Mouse (Mus musculus): Measurements from ENCODE around the gene Ybx2.
"Not testable (repeated sequence)": the region's sequence is repeated elsewhere in the genome, so short reads cannot be mapped to it uniquely, and the experiment has no call there.

Gene Ybx2

DNA sequence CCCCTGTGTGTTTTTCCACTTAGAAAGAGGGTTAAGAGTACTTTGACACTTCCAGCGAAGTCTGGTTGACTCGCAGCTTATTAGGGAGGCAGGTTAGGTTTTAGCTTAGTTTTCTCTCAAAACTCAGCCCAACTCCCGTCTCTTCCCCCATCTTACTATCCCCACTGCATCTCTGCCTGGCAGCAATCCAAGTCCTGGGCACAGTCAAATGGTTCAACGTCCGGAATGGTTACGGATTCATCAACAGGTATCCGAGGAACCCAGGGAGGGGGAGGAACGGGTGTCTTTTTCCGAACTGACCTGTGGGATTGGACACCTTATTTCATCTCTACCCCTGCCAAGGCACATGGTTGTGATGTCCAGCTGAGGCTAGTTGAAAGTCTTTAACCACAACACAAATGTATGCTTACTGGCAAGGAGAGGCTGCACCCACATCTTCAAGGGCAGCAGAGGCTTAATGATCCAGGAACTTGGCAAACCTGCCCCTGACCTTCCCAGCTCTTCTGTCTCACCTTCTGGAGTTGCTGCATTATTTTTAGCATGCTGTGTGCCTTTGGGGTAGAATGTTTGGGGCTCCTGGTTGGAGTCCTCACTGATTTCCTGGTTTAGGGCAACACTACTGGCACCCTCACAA, 1.2 kb downstream of the Ybx2 start:
- no peak for DNase-seq

DNA sequence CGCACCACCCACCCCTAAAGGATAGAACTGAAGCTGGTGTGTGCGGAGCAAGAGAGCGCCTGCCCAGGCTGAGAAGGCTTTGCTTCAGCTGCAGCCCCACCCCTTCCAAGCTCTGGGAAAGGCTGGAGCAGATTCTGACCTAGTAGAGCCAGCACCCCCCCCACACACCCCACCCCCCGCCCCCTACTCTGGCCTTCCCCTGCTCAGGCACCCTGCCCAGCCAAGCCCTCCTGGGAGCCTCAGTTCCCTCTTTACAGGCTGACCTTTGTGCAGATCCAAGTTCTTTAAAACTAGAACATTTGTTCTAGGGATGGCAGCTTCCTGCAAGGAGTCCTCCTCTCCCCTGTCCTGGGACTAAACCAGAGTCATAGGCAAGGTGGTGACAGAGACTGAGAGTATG, 1.8 kb downstream of the Ybx2 start:
- DNase-seq = no peak

DNA sequence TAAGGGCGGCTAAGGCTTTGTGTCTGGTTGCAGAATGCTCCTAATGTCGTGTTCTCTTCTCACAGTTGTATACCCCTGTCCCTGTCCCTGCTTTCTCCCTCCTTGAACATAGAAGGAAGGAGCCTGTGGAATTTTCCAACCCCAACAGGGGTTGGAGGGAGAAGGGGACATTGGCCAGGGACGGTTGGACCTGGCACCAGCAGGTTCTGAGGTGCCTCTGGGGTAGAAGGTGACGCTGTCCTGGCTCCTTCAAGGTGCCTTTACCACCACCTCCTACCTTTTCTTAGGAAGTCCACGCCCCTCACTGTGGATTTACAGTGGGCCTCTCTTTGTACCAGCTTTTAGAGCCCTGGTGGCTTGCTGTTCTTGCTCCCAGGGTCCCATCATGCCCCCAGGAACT, 2.2 kb downstream of the Ybx2 start:
- no peak for DNase-seq

DNA sequence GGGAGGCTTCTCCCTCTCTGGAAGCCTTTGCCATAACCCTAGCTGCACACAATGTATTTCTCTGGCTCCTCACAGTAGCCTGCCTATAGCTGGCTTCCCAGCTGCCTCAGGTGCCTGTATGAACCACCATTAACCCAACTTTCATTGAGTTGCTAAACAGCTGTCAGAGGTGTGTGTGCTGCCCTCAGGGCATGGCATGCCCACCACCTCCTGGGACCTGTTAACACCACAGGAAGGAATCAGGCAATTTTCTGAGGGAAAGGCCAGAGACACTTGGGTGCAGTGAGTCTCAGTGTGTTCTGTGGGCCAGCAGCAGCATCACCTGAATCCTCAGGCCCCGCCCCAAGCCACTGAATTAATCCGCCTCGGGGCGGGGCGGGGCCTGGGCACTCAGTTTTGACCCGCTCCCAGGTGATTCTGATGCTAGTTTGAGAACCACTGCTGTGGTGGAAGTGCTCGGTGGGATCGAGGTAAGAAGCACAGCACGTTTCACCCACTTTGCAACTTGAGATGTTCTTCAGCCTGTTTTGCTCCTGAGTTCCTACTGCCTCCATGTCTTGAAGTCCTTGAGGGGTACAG, 2.9 kb downstream of the Ybx2 start:
- no peak for DNase-seq

DNA sequence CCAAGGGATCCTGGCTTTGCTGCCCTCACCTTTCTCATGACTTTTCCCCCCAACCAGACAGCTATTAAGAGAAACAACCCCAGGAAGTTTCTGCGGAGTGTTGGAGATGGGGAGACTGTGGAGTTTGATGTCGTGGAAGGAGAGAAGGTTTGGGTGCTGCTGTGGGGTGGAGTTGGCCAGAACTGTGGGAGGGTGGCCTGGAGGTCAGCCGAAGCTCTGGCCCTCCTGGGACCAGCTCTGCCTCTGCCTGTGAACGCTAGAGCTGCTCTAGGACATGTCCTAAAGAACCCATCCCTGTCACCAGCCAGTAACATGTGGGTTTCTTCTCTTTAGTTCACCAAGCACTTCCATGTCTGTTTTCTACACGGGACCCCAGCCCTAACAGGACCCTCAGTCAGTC, 3.6 kb downstream of the Ybx2 start:
- DNase-seq = no peak

DNA sequence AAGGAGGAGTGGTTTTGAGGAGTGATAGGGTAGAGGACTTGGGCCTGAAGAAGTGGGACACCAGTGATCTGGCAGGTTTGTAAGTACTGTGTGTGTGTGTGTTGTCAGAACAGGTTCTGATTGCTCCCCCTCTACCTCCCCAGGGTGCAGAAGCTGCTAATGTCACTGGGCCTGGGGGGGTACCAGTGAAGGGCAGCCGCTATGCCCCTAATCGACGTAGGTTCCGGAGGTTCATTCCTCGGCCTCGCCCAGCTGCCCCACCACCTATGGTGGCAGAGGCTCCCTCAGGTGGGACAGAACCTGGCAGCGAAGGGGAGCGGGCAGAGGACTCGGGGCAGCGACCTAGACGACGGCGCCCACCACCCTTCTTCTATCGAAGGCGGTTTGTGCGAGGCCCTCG, 4.1 kb downstream of the Ybx2 start:
- no peak for DNase-seq

DNA sequence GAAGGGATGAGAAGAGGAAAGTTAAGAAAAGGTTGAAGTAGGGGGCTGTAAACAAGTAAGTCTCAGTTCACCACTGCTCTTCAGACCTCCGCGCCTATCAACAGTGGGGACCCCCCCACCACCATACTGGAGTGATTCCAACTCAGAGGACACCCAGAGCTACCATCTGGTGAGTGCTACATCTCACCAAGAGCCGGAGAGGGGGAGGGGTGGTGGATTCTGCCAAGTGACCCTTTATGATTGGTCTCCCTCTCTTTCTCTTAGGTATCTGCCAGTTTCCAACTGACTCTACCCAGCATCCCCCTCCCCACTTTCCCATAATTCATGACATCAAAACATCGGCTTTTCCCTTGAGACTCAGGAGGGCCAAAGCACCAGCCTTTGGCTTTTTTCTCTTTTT, 5.4 kb downstream of the Ybx2 start:
- DNase-seq = no peak

DNA sequence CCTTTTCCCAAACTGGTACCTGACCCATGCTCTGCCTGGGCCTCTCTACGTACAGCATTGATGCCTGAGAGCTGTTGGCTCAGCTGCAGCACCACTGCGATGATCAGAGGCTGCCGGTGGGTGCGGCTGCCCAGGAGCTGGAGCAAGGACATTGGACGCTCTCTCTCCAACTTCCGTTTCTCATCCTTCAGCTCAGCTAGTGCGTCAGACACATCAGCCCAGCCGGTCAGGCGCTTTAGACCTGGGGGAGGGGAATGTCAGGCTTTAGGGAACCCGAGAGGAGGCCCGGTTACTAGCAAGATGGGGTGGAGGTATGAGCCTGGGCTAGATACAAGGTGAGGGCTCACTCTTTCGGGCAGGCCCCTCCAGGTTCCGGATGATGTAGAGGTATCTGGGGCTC, 9.6 kb downstream of the Ybx2 start:
- peak; percentile 28 for DNase-seq

DNA sequence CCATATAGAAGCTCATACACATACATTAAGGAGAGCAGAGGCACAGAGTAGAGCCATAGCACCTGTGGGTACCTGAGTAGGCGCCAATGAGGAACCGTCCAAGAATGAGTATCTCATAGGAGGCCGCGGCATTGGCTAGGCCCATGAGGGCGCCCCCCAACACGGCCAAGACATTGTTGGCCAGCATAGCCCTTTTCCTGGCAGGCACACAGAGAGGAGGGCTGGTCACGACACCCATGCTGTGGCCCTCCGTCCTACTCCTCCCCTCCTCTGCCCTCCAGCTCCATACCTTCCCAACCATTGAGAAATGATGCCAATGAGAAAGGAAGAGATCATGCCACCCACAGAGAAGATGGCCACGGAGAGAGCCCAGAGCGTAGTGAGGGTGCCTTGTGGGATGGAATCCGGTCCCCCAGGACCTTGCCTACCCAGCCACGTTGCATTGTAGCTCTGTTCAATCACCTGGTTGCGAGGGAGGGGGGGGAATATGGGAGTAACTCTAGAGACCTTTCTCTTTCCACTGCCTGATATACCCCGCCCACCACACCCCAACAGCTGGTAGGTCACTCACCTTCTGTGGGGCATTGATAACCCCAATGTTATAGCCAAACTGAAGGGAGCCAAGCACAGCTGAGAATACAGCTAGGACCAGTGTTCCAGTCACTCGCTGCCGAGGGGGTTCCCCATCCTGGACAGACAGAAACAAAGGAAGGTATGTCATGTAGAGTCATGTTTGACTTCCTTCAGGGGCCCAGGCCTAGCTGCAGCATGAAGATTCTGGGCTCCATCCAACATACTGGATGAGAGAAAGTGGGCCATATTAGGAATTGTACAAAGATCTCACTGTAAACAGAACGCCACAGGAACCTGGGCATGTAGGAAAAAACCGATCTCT, 10.6 kb downstream of the Ybx2 start:
- DNase-seq = peak; percentile 89

DNA sequence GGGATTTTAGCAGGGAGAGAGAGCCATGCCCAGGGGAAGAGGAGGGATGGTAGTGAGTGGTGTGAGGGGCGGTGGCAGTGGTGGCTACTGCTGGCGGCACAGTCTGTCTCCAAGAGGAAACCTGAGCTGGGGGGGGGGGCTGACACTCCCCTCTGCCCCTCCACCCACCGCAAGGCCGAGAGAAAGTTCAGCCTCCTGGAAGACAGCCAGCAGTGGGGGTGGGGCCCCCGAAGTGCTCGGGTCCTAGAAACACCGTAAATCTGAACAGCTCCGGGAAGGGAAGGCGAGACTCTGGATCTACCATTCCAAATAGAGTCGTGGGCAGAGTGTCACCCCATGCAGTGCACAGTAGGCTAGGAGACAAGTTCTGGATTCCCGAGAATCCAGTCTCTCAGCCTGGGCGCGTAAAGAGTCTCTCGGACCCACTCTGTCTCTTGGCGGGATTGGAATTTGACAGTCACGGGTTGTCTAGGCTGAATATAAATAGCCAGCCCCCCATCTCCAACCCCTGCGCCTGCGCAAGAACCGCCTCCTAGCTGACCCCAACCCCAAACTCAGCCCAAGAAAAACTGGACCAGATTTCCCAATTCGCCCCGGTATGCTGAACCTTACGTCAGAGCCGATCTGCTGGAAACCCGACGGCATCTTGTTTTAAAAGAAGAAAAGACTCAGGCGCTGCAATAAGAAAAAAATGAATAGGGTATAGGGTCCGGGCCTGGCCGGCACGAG, 11.9 kb downstream of the Ybx2 start:
- peak; percentile 70 for DNase-seq

DNA sequence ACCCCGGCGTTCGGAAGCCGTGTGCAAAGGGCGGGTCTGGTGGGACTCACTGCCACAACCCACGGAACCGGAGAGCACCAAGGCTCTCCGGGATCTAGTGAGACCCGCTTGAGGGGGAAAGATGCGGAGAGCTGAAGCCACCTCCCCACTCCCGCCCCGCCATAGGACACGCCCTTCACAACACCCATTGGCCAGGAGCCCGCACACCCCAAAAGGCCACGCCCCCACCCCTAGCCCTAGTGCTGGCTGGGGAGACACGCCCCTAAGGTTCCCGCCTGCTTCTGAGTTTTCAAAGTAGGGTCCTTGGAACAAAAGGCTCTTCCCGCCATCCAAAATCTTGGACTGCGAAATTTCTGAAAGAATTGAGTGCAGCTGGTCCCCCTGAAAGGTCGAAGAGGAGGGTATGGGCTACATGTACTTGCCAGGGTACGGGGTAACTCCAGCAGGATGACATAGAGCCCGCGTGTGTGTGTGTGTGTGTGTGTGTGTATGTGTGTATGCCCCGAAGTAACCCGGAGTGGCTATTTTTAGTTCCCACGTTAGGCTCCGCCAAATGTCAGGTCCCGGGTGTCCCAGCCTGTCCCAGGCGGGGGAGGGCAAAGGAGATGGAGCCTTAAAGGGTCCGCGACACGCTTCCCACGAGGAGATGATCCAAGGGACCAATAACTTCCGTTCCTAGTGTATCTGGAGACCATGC, 12.6 kb downstream of the Ybx2 start, which contains the start of gene Slc2a4:
Slc2a4 (minus strand) TSS at position 123 of the 697 bp plus-strand sequence.
- peak; percentile 99 for DNase-seq

DNA sequence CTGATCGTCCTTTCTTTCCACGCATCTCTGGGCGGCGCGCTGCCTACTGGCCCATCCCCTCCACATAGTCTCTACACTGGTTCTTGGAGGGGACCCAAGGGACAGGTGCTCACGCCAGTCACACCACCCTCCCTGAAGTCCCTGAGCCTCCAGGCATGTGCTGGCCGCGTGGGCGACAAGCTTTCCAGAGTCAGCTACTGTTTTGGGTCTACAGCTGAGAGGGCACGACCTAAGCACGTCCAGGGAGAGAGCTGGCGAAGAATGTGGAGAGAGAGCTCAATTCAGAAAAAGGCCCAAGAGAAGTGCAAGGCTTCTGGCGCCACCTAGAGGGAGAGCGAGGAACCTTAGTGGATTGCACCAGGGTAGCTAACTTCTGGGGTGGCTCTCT, 13.2 kb downstream of the Ybx2 start:
- peak; percentile 90 for DNase-seq

DNA sequence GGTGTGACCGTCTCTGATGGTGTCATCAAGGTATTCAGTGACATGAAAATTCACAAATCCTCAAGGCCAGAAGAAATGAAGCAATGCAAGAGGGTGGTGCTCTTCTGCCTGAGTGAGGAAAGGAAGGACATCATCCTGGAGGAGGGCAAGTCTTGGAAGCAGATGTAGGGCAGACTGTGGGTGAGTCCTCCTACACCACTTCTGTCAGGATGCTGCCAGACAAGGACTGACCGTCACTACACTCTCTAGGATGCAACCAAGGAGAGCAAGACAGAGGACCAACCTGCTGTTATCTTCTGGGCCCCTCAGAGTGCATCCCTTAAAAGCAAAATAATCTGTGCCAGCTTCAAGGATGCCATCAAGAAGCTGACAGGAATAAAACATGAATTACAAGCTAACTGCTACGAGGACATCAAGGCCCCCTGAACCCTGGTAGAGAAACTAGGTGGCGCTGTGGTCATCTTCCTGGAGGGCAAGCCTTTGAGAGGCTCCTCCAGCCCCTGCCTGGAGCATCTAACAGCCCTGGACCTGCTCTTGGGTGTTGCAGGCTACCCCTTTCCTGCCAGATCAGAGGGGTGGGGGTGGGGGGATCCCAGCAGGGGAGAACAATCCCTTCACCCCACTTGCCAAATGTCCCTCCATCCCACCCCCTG, 15.3 kb downstream of the Ybx2 start:
- DNase-seq = peak; percentile 53

DNA sequence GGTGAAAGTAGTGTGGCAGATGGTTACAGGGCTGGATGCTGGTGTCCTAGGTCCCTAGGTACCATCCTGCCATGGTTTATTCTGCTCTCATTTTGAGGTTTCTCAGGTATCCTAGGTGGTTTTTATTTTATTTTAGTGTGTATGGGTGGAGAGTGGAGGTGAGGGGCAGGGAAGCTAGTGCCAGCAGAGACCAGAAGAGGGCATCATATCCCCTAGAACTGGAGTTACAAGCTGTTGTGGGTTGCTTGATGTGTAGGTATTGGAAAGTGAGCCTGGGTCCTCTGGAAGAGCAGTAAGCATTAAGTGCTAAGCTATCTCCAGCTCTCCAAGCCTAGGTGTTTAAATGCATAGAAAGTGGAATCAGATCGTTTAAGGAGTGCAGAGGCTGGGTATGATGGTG, 16.7 kb downstream of the Ybx2 start:
- DNase-seq = no peak

DNA sequence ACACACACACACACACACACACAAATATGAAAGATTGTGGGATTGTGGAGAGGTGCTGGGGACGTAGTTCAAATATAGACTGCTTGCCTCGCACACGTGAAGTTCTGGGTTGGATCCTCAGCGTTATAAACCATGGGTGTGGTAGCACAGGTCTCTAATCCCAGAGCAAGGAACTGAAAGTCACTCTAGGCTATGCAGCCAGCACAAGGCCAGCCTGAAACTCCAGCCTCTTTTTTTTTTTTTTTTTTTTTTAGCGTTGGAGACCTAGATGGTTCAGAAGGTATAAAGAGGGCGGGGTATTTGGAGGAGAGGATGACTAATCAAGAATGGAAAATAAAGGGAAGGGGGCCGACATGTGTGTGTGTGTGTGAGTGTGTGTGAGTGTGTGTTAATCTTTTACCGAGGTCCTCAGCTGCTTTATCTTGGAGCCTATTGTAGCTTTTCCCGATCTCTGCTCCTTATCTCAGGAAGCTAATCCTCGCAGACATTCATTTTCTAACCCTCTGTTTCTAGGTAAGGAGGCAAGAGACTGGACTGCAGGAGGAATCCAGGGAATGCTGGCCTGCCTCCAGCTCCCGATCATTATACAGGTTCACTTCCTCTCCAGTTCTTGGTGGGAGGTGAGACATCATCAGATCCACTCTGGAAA, 17.8 kb downstream of the Ybx2 start:
- no peak for DNase-seq

DNA sequence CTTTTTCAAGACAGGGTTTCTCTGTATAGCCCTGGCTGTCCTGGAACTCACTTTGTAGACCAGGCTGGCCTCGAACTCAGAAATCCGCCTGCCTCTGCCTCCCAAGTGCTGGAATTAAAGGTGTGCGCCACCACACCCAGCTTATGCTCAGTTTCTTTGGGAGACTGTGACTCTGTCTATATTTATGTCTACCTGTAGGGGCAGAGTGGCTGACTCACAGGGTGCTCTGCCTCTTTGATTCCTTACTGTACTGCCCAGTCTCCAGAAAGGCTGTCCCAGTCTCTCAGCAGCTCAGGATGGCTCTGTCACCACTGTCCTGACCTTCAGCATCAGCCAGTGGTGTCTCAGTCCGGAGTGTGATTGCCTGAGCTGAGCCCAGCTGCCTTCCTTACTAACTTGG, 20.0 kb downstream of the Ybx2 start:
- DNase-seq = not testable (repeated sequence)

DNA sequence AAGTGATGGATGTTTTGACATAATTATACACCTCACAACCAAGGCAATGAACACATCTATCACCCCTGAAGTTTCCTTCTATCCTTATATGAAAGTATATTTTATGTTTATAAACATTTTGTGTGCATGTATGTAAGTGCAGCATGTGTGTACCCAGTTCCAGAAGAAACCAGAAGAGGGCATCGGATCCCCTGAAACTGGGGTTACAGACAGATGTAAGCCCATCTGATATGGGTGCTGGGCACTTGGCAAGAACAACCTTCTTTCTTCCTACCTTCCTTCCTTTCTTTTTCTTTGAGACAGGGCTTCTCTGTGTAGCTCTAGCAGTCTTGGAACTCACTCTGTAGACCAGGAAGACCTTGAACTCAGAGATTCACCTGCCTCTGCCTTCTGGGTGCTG, 20.6 kb downstream of the Ybx2 start:
- DNase-seq = no peak

DNA sequence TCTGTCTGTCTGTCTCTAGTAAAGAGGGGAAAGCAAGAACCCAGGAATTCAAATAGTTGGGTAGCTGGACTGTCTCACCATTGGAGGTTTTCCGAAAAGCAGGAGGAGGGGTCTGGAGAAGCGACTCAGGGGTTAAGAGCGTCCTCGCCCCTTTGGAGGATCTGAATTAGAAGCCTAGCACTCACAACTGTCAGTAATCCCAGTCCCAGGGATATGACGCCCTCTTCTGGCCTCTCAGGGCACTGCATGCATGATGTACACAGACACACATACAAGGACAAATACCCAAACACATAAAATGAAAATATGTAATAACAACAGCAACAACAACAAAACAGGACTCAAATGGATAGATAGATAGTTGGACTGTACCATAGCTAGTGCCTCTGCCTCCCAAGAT, 25.0 kb downstream of the Ybx2 start:
- peak; percentile 49 for DNase-seq

DNA sequence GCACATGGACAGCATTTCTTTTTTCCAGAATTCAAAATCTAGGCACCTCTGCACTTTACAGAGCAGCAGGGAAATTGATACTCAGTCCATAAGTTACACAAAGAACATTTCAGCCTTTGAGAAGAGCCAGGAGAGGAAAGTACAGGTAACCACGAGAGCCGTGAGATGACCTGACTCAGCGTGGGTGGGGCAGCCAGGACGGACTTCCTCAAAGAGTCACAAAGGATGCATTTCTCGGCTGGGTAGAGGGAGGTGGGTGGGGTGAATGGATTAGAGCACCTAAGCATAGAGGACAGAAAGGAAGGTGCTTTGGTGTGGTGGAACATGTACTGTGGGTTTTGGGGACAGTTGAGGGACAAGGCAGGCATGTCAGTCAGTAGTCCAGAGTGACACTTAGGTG, 26.2 kb downstream of the Ybx2 start:
- DNase-seq = no peak

DNA sequence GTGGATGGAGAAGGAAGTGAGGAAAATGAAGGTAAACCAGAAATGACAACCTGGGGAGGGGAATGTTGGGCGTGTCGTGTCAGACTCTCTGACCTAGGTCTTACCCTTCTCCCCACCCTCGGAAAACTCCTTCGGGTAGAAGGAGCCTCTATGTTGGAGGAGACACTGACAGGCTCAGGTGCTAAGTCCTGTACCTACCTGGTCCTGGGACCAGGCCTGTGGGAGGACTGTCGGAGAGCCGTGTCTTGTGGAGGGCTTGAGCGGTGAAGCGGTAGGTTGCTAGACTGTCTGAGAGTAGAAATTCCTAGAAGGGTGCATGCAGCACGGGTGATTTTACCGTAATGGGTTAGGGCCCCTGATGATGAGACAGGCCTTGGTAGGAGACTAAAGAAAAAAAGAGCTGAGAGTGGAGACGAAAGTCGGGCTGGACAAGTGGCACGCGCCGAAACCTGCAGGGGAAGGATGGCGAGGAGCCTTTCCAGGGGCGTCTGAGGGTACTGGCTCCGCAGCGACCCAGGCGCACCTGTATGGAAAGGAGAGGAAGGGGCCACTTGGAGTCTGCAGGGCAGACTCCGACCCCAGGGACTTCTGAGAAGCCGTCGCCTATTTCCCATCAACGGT, 29.2 kb downstream of the Ybx2 start, which contains the start of gene Cldn7:
Cldn7 (plus strand) TSS at position 130 of the 621 bp plus-strand sequence.
- DNase-seq = no peak
